Comparison of ENCODE assay signal across 10 mouse cellular contexts in the genomic region with DNA sequence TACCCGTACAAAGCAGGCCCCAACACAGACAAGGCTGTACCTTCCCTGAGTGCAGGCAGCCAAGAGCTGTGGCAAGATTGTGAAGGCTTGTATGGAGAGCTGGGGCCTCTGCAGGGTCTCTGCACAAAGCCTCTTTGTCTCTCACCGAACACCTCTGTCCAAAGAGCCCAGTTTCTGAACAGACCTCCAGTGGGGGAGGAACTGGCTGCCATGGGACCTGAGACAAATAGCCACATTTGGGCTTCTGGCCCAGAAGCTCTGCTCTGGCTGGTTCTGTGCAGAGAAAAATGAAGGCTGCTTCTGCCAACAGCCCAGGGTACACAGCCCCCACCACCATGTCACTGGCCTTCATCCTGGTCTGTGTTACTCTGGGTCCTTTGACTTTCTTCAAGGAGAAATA. TPM values are rescaled to one million over a fixed set of nuclear protein-coding genes. Genes with fewer than 3 reads are reported as not detected.
DNase-seq lines count a peak whose midpoint lies in the region; ATAC-seq lines count a peak whose summit lies in the region.
"Had no signal": no experiment of that assay in that cellular context is flagged by ENCODE, and none has a peak within 500 bp of the region (broad histone marks: within the 10 kb centered on the region; RNA-seq: fewer than 3 reads in every experiment).

No protein-coding gene starts in this region.

- H3K27me3 ChIP-seq in forebrain, embryonic 15.5 days = no peaks in the 10 kb centered on the region
- H3K27me3 ChIP-seq in intestine, embryonic 16.5 days (replicated peaks; ENCODE audit: control insufficient read depth, insufficient read depth, low read length) = no peaks in the 10 kb centered on the region
- no peaks in the 10 kb centered on the region for H3K27me3 ChIP-seq in kidney, embryonic 14.5 days (ENCODE audit: control insufficient read depth, insufficient read depth, low read length)
- H3K27me3 ChIP-seq: embryonic facial prominence, embryonic 12.5 days had no signal

- H3K27ac ChIP-seq in forebrain, embryonic 15.5 days (replicated peaks) = peak overlapping the region; percentile 45
- no peak overlapping the region for H3K27ac ChIP-seq in intestine, embryonic 16.5 days (ENCODE audit: low read length)
- H3K27ac ChIP-seq in kidney, embryonic 14.5 days (ENCODE audit: low read depth, low read length) = no peak overlapping the region
- H3K27ac ChIP-seq: embryonic facial prominence, embryonic 12.5 days had no signal

- H3K4me3 ChIP-seq in forebrain, embryonic 15.5 days = no peak overlapping the region
- no peak overlapping the region for H3K4me3 ChIP-seq in intestine, embryonic 16.5 days (ENCODE audit: low read length)
- no peak overlapping the region for H3K4me3 ChIP-seq in kidney, embryonic 14.5 days (ENCODE audit: low read length)
- H3K4me3 ChIP-seq: embryonic facial prominence, embryonic 12.5 days had no signal

- peaks cover 21% of the 10 kb centered on the region for H3K36me3 ChIP-seq in forebrain, embryonic 15.5 days
- peaks cover 8% of the 10 kb centered on the region; the same call in 1 of the 2 replicates for H3K36me3 ChIP-seq in intestine, embryonic 16.5 days (ENCODE audit: control insufficient read depth, insufficient read depth, low read length)
- H3K36me3 ChIP-seq in kidney, embryonic 14.5 days (ENCODE audit: control insufficient read depth, insufficient read depth, low read length) = peaks cover 41% of the 10 kb centered on the region

- peak; percentile 86 for ATAC-seq in forebrain, embryonic 15.5 days (replicated peaks)
- no peak for ATAC-seq in intestine, embryonic 16.5 days
- ATAC-seq in megakaryocyte, adult 5-6 weeks (ENCODE audit: poor library complexity, severe bottlenecking) = no peak
- ATAC-seq in kidney, embryonic 14.5 days (ENCODE audit: low FRiP score, low TSS enrichment) = no peak
- ATAC-seq: intestine, postnatal 0 days had no signal

- H3K9me3 ChIP-seq in forebrain, embryonic 15.5 days = no peaks in the 10 kb centered on the region
- no peaks in the 10 kb centered on the region for H3K9me3 ChIP-seq in intestine, embryonic 16.5 days (ENCODE audit: control insufficient read depth, low read length)
- no peaks in the 10 kb centered on the region for H3K9me3 ChIP-seq in kidney, embryonic 14.5 days (ENCODE audit: control insufficient read depth, low read length)
- H3K9me3 ChIP-seq: embryonic facial prominence, embryonic 12.5 days had no signal

- no peak overlapping the region for H3K4me2 ChIP-seq in forebrain, embryonic 15.5 days (replicated peaks)
- no peak overlapping the region for H3K4me2 ChIP-seq in intestine, embryonic 16.5 days (ENCODE audit: low read depth, low read length)
- H3K4me2 ChIP-seq in kidney, embryonic 14.5 days (replicated peaks; ENCODE audit: low read depth, low read length) = no peak overlapping the region
- H3K4me2 ChIP-seq: embryonic facial prominence, embryonic 12.5 days had no signal

- DNase-seq in left cerebral cortex, adult 11 months (ENCODE audit: low spot score) = peak; percentile 44
- DNase-seq in left cerebral cortex, adult 18-20 months (ENCODE audit: low spot score in 2 of 2) = no peak
- peak; percentile 65 for DNase-seq in cerebellum, adult 9-11 months
- peak; percentile 48 to 62 for DNase-seq in left cerebral cortex, postnatal 14 days (ENCODE audit: low spot score in 2 of 2)

- peaks cover 16% of the 10 kb centered on the region for H3K4me1 ChIP-seq in forebrain, embryonic 15.5 days
- H3K4me1 ChIP-seq in intestine, embryonic 16.5 days (ENCODE audit: control insufficient read depth, insufficient read depth, low read length) = peaks cover 3% of the 10 kb centered on the region
- no peaks in the 10 kb centered on the region; the same call in 1 of the 2 replicates for H3K4me1 ChIP-seq in kidney, embryonic 14.5 days (ENCODE audit: control insufficient read depth, insufficient read depth, low read length)
- H3K4me1 ChIP-seq: embryonic facial prominence, embryonic 12.5 days had no signal

- no peak overlapping the region for H3K9ac ChIP-seq in forebrain, embryonic 15.5 days (replicated peaks)
- H3K9ac ChIP-seq in intestine, embryonic 16.5 days (ENCODE audit: low read depth, low read length) = no peak overlapping the region
- H3K9ac ChIP-seq in kidney, embryonic 14.5 days (ENCODE audit: low read depth, low read length) = no peak overlapping the region
- H3K9ac ChIP-seq: embryonic facial prominence, embryonic 12.5 days had no signal

- intact Hi-C loops in left cerebral cortex, postnatal 14 days (cut with DNase I) = no loop called here

- WGBS in forebrain, embryonic 15.5 days = 8% methylated on average over 2 of the region's 2 CpGs
- 75% methylated on average over 2 of the region's 2 CpGs for WGBS in intestine, embryonic 16.5 days
- WGBS in kidney, embryonic 14.5 days = 80% methylated on average over 2 of the region's 2 CpGs

RNA-seq across cellular contexts. Expression of gene Entpd6, which starts 16.8 kb away (rescaled TPM):
- total RNA-seq in left cerebral cortex, adult 18-20 months (2021) = 10 to 100 TPM; 50.3 to 51.1 TPM
- 46.3 and 49.7 TPM in 2 replicates for polyA plus RNA-seq in forebrain, embryonic 15.5 days (2015; fragmentation: Nextera tagmentation; extraction: Ambion mirVana)
- total RNA-seq in left cerebral cortex, postnatal 14 days (2021) = 10 to 100 TPM; 53.4 to 58.7 TPM
- polyA plus RNA-seq in intestine, embryonic 16.5 days (2015; fragmentation: Nextera tagmentation; extraction: Ambion mirVana) = 25.4 and 28.1 TPM in 2 replicates
- 4.9 and 5.6 TPM in 2 replicates for total RNA-seq in megakaryocyte, adult 5-6 weeks (2015)
- total RNA-seq in megakaryocyte, adult 5-6 weeks (2017) = 8.3 and 10.6 TPM in 2 replicates
- 17.5 and 27.9 TPM in 2 replicates for polyA plus RNA-seq in kidney, embryonic 14.5 days (2014; fragmentation: Nextera tagmentation; extraction: Ambion mirVana)

RNA-seq across cellular contexts. Expression of gene Pygb, which starts 20.9 kb away (rescaled TPM):
- total RNA-seq in left cerebral cortex, adult 18-20 months (2021) = 100 to 1,000 TPM; 129 to 146 TPM
- 93.0 and 99.8 TPM in 2 replicates for polyA plus RNA-seq in forebrain, embryonic 15.5 days (2015; fragmentation: Nextera tagmentation; extraction: Ambion mirVana)
- total RNA-seq in left cerebral cortex, postnatal 14 days (2021) = 100 to 1,000 TPM; 120 to 124 TPM
- polyA plus RNA-seq in intestine, embryonic 16.5 days (2015; fragmentation: Nextera tagmentation; extraction: Ambion mirVana) = 78.8 and 81.4 TPM in 2 replicates
- total RNA-seq in megakaryocyte, adult 5-6 weeks (2015) = 8.3 and 8.5 TPM in 2 replicates
- 26.0 and 35.4 TPM in 2 replicates for total RNA-seq in megakaryocyte, adult 5-6 weeks (2017)
- polyA plus RNA-seq in kidney, embryonic 14.5 days (2014; fragmentation: Nextera tagmentation; extraction: Ambion mirVana) = 35.3 and 57.8 TPM in 2 replicates

Comparison
In these comparisons a context has a peak if more than half of its experiments do, and no peak if none do; other contexts are left out.
1. DNase-seq: peak in left cerebral cortex, adult 11 months (single experiment), cerebellum, adult 9-11 months (single experiment) and left cerebral cortex, postnatal 14 days (2 of 2); none in left cerebral cortex, adult 18-20 months (0 of 2).
2. RNA of gene Entpd6, which starts 16.8 kb away (total RNA-seq): 53.4 to 58.7 TPM in left cerebral cortex, postnatal 14 days and 50.3 to 51.1 TPM in left cerebral cortex, adult 18-20 months; 4.9 to 10.6 TPM in megakaryocyte, adult 5-6 weeks; every median in the first group is over 4 times any median in the second.